Mouse (Mus musculus): ENCODE measurements around the gene Vmn1r227. TPM values are rescaled to one million over a fixed set of nuclear protein-coding genes. Genes with fewer than 3 reads are reported as not detected.

Vmn1r227 gene
- total RNA-seq (2021): not detected
- long read RNA-seq: 0 reads

DNA sequence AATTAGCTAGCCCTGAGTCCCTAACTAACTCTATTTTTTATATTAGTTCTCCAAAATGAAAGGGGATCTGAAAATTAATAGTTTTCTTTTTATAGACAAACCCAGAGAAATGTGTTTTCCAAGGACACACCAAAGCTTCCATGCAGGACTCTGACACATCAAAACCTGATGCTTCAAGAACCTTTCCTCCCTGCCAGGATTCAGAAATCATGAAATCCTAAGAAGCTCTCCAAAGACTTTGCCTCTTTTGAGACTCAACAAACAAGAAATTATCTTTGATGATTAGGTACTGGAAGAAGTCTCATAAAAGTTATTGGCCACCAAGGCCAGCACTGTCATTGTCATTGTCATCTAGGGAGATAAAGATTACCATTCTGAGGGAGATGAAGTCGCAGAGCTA is at the start of gene Vmn1r227:
TSS of gene Vmn1r227 (plus strand) at position 301 of the 400 bp plus-strand sequence.
- DNase-seq (ENCODE audit: low spot score in 2 of 2): no peak

DNA sequence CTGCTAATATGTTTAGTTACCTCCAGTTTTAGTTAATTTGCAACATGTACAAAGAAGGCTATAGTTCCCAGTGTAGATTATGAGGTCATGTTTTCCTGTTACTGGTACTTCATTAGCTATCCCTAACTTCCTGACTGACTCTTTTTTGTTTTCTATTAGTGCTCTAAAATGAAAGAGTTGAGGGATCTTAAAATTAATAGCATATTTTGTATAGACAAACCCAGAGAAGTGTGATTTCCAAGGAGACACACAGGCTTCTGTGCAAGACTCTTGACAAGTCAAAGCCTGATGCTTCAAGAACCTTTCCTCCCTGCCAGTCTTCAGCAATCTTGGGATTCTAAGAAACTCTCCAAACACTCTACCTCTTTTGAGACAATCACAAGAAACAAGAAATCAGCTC is 47.1 kb upstream of the Vmn1r227 start, which contains the start of gene Vmn1r226:
TSS of gene Vmn1r226 (plus strand) at position 301 of the 400 bp plus-strand sequence.
- no peak for DNase-seq (ENCODE audit: low spot score in 2 of 2)

DNA sequence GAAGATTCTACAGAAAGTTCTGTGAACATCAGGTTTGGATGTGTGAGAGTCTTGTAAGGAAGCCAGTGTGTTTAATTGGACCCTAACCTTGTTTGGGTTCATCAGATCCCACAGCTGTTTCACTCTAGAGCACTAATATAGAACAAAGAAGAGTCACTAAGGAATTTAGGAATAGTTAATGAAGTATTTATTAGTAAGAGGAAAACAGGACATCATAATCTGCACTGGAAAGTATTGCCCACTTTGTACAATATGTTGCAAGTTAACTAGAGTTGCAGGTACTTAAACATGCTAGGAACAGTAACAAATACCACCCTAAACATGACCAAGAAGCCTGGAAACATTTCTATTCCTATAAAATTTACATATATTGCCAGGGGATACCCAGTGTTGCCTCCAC is 56.4 kb downstream of the Vmn1r227 start, which contains the start of gene Vmn1r228:
TSS of gene Vmn1r228 (minus strand) at position 101 of the 400 bp plus-strand sequence.
- no peak for DNase-seq (ENCODE audit: low spot score in 2 of 2)

Other genes starting within 250 kb of the Vmn1r227 start
- under 1 TPM in 1 of 2 experiments, not detected in 1; 0.05 TPM for gene Vmn2r108, start 248.5 kb upstream of the Vmn1r227 start, total RNA-seq (2021)
- not detected for gene Vmn1r225, start 231.7 kb upstream of the Vmn1r227 start, total RNA-seq (2021)
- not detected for gene Vmn2r109, start 165.1 kb upstream of the Vmn1r227 start, total RNA-seq (2021)
- not detected for gene Vmn2r110, start 133.4 kb upstream of the Vmn1r227 start, total RNA-seq (2021)
- gene Fpr-rs3, start 105.0 kb upstream of the Vmn1r227 start, total RNA-seq (2021): not detected
- not detected for gene Vmn1r226, start 47.0 kb upstream of the Vmn1r227 start, total RNA-seq (2021)
- gene Vmn1r228, start 56.3 kb downstream of the Vmn1r227 start, total RNA-seq (2021): not detected
- gene Vmn1r229, start 81.7 kb downstream of the Vmn1r227 start, total RNA-seq (2021): under 1 TPM; 0.07 to 0.09 TPM
- not detected for gene Vmn1r230, start 110.6 kb downstream of the Vmn1r227 start, total RNA-seq (2021)
- gene Vmn1r231, start 175.2 kb downstream of the Vmn1r227 start, total RNA-seq (2021): not detected
- gene Vmn1r232, start 189.9 kb downstream of the Vmn1r227 start, total RNA-seq (2021): not detected
- 100 to 1,000 TPM; 774 to 805 TPM for gene Ppp2r1a, start 215.5 kb downstream of the Vmn1r227 start, total RNA-seq (2021)